Mouse (Mus musculus): ENCODE measurements around the gene Zfp575.
"Not testable (repeated sequence)": the region's sequence is repeated elsewhere in the genome, so short reads cannot be mapped to it uniquely, and the experiment has no call there.

Gene Zfp575

DNA sequence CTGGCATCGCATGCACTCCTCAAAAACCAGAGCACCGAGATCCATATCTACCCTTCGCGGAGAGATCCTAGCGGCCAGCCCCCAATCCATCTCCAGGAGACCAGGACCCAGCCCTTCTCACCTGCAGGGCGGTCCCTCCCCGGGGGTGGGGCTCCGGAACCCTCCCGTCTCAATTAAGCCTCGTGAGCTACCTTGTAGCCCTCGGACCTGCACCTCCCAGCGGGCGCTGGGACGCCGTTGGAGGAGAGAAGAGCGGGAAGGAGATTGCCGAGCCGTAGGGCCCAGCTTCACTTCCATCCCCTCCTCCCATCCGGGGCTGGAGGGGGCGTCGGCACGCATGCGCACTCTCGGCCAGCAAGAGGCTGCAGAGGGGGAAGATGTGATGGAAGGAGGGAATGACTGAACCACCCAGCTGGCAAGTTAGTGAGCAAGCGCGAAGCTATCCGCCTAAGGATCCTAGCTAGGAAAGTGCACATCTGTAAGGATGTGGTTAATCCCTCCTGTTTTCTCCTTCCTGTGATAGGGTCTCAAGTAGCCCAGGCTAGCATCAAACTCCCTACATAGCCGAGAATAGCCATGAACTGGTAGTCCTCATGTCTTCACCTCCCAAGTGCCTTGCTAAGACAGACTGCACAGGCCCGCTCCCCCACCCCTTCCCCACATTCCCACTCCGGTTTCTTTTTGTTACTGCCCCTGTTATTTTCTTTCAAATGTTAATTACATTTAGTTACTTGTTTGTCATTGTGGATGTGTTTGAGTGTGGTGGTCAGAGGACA is at the start of gene Zfp575, which contains the start of gene Ethe1:
Zfp575 (minus strand) TSS at position 312 of the 776 bp plus-strand sequence.
Ethe1 (plus strand) TSS at position 214 of the 776 bp plus-strand sequence.
- DNase-seq (ENCODE audit: low spot score in 2 of 2), result no peak

DNA sequence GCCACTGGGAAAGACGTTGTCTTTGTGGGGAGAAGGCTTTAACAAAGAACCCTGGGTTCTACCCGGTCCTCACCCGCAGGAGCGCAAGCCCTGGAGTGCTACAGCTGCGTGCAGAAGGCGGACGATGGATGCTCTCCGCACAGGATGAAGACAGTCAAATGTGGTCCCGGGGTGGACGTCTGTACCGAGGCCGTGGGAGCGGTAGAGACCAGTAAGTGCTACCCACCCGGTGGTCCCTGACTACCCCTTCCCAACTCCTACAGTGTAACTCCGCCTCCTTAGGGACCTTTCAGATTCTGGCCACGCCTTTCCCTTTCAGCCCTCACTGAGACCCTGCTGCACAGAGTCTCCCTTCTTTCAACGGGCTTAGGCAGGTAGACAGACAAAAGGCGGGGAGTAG is 49.6 kb upstream of the Zfp575 start:
- DNase-seq (ENCODE audit: low spot score in 2 of 2), result no peak

DNA sequence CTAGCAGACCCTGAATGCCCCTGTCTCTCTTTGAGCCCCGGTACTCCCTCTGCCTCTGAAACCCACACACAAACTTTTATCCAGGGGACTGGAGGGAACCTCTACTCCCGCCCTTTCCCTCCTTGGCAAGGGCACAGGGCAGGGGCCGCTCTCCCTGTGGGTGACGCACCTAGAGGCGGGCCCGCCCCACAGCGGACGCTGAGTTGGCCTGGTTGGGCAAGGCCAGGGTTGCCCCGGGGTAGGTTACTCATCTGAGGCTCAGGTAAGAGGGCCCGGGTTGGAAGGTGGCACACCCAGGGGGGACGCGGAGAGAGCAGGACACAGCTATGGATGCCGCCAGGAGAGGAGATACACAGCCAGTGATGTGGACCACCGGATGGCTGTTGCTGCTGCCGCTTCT is 48.8 kb upstream of the Zfp575 start, which contains the start of gene Lypd3:
Lypd3 (plus strand) TSS at position 287 of the 400 bp plus-strand sequence.
- DNase-seq (ENCODE audit: low spot score in 2 of 2), result no peak

DNA sequence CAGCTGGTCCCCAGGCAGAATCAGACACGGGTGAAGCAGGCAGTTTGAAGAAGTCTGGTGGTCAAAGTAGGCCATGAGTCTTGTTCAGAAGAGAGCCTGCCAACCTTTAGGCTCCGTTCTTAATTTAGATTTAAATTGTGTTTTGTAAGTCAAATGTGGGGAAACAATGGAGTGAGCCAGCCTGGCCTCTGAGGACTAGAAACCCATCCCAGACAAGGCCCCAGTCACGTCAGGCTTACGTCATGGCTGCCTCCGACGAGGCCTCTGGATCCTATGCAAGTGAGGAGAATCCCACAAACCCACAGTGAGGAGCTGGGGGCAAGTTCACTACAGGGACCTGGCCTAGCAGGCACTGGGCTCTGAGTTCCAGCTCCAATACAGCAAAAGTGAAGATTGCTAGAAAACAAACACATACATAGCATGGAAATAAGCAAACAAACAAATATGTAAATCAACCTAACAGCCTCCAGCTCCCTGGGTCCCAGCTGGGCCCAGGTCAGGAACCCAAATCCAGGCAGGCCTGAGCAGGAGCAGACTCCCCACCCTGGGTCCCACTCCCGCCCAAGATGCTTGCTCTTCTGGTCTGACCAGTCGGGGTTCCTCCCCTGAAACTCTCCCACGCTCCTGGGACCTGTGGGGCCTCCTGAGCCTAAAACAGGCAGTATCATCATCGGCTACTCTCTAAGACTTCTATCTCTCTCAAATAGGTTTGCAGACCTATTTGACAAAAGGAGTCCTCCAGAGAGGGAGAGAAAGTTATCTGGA is 42.9 kb upstream of the Zfp575 start:
- no peak for DNase-seq (ENCODE audit: low spot score in 2 of 2)

DNA sequence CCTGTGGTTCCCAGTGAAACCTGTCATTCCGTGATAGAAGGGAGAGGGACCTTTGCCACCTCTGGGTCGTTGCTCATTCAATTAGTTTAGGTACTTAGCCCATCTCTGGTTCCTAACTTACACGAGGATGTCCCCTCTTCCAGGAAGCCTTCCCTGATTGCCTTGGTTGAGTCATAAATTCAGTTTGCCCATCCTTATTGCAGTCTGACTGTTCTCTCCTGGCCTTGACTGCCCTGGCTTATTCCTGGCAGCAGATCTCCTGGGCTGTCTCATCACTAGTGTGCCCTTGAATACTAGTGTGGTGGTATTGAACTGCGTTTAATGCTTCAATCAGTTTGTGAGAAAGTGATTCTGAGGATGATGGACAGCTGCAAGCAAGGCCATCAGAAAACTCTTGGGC is 42.2 kb upstream of the Zfp575 start:
- no peak for DNase-seq (ENCODE audit: low spot score in 2 of 2)

GRCm38 (mm10) chr7:24628685-24629610 is 41.5 kb upstream of the Zfp575 start:
- DNase-seq (ENCODE audit: low spot score in 2 of 2), result peak; percentile 64 to 72

DNA sequence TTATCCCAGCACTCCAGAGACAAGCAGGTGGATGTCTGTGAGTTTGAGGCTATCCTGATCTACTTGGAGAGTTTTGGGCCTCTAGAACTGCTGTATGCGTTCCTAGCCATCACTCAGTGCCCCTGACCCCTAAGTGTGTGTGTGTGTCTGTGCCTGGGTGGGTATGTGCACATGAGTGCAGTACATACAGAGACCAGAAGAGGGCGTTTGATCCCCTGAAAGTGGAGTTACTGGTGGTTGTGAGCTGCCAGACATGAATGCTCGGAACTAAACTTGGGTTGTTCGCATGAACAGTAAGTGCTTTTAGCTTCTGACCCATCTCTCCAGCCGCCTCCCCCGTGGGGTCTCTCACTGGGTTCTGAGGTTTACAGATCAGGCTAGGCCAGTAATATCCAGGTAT is 35.5 kb upstream of the Zfp575 start:
- DNase-seq (ENCODE audit: low spot score in 2 of 2), result no peak

- DNase-seq (ENCODE audit: low spot score in 2 of 2), result no peak
These were observed 33.8 kb upstream of the Zfp575 start for GRCm38 (mm10) chr7:24621193-24621592.

DNA sequence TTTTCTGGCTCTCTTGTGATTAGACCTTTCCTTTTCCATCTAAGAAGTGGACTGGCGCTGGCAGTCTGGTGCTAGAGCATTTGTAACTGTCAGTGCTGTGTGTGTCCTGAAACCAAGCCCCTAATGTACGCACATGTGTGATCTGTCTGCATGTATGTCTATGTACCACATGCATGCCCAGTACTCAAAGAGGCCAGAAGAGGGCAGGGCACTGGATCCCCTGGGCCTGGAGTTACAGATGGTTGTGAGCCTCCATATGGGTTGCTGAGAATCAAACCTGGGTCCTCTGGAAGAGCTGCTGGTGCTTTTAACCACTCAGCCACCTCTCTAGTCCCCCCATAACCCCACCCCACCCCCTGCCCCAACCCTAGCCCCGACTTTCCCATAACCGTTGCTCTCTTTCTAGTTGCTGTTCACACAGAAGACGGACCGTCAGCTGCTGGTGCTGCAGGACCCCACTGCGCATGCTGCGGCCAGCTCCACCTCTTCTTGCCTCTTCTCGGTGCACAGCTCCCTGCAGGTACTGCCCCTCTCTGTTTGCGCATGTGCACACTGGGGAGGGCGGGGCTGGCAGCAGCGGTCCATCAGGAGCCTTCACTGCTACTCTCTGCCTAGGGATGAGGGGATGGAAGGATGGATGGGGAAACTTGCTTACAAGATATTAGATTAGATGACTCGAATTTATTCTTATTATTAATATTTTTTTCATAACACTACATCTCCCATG is 32.4 kb upstream of the Zfp575 start:
- DNase-seq (ENCODE audit: low spot score in 2 of 2), result no peak

DNA sequence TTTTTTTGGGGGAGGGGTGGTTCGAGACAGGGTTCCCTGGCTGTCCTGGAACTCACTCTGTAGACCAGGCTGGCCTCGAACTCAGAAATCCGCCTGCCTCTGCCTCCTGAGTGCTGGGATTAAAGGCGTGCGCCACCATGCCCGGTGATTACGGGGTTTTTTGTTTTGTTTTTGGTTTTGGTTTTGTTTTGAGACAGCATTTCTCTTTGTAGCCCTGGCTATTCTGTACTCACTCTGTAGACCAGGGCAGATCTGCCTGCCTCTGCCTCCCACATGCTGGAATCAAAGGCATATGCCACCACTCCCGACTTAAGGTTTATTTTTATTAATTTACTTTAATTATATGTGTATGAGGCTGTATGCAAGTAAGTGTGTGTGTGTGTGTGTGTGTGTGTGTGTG is 30.9 kb upstream of the Zfp575 start:
- DNase-seq (ENCODE audit: low spot score in 2 of 2), result not testable (repeated sequence)

DNA sequence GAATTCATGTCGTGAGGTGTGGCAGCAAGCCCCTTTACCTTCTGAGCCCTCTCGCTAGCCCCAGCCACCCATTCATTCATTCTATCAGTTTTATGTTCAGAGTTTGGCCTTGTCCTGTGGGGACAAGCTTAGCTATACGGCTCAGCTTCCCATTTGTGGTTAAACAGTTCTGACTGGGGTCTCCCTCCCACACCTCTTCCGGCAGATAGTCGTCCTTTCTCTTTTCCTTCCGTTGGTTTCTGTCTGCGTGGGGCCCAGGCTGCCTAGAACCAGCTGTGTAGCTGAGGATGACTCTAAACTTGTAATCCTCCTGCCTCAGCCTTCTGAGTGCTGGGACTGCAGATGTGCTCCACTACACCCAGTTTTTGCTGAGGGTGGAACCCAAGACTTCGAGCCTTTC is 30.3 kb upstream of the Zfp575 start:
- DNase-seq (ENCODE audit: low spot score in 2 of 2), result no peak

DNA sequence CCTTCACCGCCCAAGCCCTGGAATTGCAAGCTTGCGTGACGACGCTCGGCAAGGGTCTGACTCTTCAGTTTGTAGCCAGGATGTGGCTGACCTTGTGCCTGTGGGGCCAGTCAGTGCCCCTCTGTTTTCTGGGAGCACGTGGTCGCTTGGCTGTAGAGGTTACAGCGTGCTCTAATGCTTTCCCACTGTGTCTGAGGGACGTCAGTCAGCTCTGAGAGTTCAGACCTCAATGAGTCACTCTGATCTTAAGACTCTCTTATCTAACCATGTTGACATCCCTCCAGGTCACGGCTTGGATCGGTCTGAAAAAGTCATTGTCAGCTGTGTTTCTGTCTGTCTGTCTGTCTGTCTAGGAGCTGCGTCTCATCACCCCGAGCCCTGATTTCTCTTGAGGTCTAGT is 27.4 kb upstream of the Zfp575 start:
- DNase-seq (ENCODE audit: low spot score in 2 of 2), result no peak

DNA sequence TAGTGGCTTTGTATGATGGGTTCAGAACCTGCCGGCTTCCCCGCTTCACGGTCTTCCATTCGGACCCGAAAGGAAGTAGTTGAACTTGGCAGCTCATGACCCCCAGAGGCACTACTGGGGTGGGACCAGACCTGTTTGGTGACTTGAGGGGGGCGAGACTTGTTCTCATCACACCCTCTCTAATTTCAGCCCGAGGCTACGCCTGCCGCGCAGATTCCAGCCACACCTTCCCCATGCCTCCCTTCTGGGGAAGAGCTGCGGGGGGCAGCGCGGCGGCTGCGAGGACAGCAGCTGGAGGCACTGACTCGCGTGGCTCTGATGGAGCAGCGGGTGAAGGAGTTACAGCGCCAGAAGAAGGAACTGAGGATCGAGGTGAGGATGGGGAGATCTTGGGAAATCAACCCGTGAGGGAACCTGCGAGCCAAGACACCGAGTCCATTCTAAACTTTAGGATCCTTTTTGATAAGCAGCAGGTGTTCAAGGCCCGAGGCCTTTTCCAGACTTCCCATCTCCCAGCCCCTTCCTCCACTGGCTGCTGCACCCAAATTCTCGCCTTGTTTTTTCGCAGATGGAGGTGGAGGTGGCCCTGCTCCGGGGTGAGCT is 25.0 kb upstream of the Zfp575 start:
- DNase-seq (ENCODE audit: low spot score in 2 of 2), result no peak

DNA sequence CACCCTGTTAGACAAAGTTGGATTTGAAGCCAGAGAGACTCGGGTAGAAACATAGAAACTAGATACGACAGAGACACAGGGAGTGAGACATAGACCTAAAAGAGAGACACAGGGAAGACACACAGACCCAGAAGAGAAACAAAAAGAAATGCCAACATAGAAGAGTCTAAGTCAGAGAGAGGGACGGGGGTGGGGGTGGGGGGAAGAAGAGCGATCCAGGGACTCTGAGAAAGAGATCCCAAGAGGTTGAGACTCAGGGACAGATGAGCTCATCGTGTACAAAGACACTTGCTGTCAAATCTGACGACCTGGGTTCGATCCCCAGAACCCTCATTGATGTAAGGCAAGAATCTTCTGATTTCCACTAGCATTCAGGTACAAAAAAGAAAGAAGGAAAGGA is 24.3 kb upstream of the Zfp575 start:
- DNase-seq (ENCODE audit: low spot score in 2 of 2), result no peak

DNA sequence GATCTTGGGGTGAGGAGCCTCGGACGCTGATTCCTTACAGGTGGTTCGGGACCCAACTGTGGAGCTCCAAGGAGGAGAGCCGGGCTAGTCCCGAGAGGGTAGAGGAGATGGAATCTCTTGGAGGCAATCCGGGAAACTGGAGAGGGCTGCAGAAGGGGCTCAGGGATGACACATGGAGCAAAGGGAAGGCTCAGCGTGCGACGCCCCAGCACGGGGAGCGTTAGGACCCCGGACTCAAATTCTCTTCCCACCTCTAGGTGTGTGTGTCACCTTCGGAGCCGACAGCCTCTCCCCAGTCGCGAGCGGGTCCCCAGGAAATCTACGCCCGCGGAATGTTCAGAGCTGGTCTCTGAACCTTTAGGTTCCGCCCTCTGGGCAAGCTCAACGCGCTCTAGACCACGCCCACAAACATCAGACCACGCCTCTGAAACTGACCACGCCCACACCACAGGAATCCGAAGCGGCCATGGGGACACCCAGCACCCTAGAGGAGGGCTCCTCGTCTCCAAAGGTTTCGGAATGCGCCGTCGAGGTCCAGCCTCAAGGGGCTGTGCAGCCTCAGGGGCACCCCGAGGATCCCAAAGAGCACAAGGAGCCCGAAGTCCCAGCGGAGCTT is 23.5 kb upstream of the Zfp575 start:
- DNase-seq (ENCODE audit: low spot score in 2 of 2), result peak; percentile 93 to 95

GRCm38 (mm10) chr7:24610144-24610878 is 22.9 kb upstream of the Zfp575 start, which contains the start of gene Phldb3:
TSS of gene Phldb3 (plus strand) at chr7:24610763.
- peak in 1 of 2 experiments; percentile 22 for DNase-seq (ENCODE audit: low spot score in 2 of 2)

DNA sequence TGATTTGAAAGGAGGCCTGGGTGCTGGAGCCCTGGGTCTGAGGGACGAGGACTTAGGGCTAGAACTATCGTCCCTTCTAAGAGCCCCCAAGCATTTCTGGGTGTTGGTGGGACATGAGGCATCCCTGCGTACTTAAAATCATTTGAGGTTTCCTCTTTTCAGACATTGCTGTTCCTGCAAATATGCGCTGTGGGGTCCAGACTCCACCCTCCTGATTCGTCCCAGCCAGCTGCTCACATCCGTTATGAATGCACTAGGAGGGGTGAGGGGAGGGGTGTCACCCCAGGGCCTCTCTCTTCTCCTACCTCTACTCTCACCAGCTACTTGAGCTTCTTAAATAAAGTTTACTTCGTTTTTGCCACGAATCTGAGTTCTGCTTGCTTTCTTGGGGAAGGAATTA is 21.1 kb upstream of the Zfp575 start:
- no peak for DNase-seq (ENCODE audit: low spot score in 2 of 2)

DNA sequence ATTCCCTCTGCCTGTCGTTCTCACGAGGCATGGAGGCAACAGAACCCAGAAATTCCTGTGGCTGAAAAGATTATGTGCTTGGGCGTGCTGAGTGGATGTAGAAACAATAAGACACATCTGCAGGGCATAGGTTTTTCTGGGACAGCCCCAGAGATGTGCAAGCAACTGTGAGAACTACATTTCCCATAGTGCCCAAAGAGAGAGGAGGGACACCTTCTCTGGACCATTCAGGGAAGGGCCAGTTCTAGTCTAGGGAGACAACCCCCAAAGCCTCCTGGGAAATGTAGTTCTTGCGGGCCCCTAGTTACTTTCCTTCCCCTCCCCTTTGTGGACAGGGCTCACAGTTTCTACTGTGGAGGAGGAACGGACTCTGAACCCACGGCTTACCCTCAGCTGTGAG is 20.6 kb upstream of the Zfp575 start:
- peak in 1 of 2 experiments; percentile 62 for DNase-seq (ENCODE audit: low spot score in 2 of 2)

- DNase-seq (ENCODE audit: low spot score in 2 of 2), result no peak
These were observed 18.6 kb upstream of the Zfp575 start for GRCm38 (mm10) chr7:24606046-24606445.

- DNase-seq (ENCODE audit: low spot score in 2 of 2), result no peak
These were observed 18.1 kb upstream of the Zfp575 start for GRCm38 (mm10) chr7:24605561-24605960.
